13 mouse cellular contexts compared by ENCODE assay signal in the genomic region with DNA sequence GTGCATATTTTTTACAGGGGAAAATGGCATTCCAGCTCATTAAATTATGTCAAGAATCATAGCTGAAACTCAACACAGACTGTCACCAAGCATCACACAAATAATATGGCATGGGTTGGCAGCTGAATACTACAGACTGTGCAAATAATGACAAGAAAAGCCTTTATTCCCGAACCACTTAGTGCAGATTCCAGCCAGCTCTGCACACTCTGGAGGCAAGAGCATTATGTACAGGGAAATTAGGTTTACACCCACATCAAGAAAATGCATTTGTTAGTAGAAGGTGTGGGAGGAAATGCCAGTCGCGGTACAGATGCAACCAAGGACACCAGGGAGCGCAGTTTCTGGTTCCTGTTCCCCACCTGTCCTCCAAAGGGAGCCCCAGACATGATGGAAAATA.
A peak's percentile ranks its signal among the peaks of the same experiment; 100 is the strongest.
DNase-seq lines count a peak whose midpoint lies in the region; ATAC-seq and TF ChIP-seq lines count a peak whose summit lies in the region.
"Had no signal": no experiment of that assay in that cellular context is flagged by ENCODE, and none has a peak within 500 bp of the region (broad histone marks: within the 10 kb centered on the region; RNA-seq: fewer than 3 reads in every experiment).

No protein-coding gene starts in this region.

- no peaks in the 10 kb centered on the region for H3K27me3 ChIP-seq in embryonic facial prominence, embryonic 14.5 days (replicated peaks; ENCODE audit: control insufficient read depth, insufficient read depth, low read length)
- H3K27me3 ChIP-seq in embryonic facial prominence, embryonic 10.5 days (replicated peaks; ENCODE audit: low read depth, poor library complexity, severe bottlenecking): no peaks in the 10 kb centered on the region
- H3K27me3 ChIP-seq in forebrain, embryonic 15.5 days: no peaks in the 10 kb centered on the region
- no peaks in the 10 kb centered on the region for H3K27me3 ChIP-seq in midbrain, postnatal 0 days (ENCODE audit: insufficient read depth, low read length)
- H3K27me3 ChIP-seq: liver, embryonic 13.5 days had no signal

- peak; percentile 39 for TF ChIP-seq CTCF in midbrain, postnatal 0 days (IDR thresholded peaks at IDR 0.05)

- H3K4me3 ChIP-seq in embryonic facial prominence, embryonic 14.5 days (ENCODE audit: low read depth, low read length): no peak overlapping the region
- no peak overlapping the region for H3K4me3 ChIP-seq in embryonic facial prominence, embryonic 10.5 days
- H3K4me3 ChIP-seq in forebrain, embryonic 15.5 days: no peak overlapping the region
- no peak overlapping the region for H3K4me3 ChIP-seq in midbrain, postnatal 0 days (ENCODE audit: low read depth, low read length)
- H3K4me3 ChIP-seq: liver, embryonic 13.5 days had no signal

- DNase-seq in embryonic facial prominence, embryonic 14.5 days (ENCODE audit: low spot score): peak; percentile 32
- DNase-seq in embryonic facial prominence, embryonic 10.5 days (ENCODE audit: low spot score): no peak
- peak; percentile 68 for DNase-seq in layer of hippocampus, adult 9-11 months
- DNase-seq in midbrain, postnatal 0 days (ENCODE audit: low spot score): no peak
- DNase-seq in gastrocnemius, postnatal 25 days: no peak
- no peak for DNase-seq in testis, postnatal 14 days (ENCODE audit: low spot score)
- DNase-seq in kidney, adult 18-20 months: no peak
- DNase-seq: cerebellum, adult 11 months; kidney, postnatal 10 days; liver, embryonic 13.5 days; thymus, postnatal 14 days had no signal

- 69% methylated on average over 4 of the region's 4 CpGs for WGBS in embryonic facial prominence, embryonic 14.5 days
- WGBS in embryonic facial prominence, embryonic 10.5 days: 77% methylated on average over 4 of the region's 4 CpGs
- 8% methylated on average over 4 of the region's 4 CpGs for WGBS in forebrain, embryonic 15.5 days
- 60% methylated on average over 4 of the region's 4 CpGs for WGBS in midbrain, postnatal 0 days

- H3K9me3 ChIP-seq in embryonic facial prominence, embryonic 14.5 days (ENCODE audit: control insufficient read depth, low read length): no peaks in the 10 kb centered on the region
- no peaks in the 10 kb centered on the region for H3K9me3 ChIP-seq in embryonic facial prominence, embryonic 10.5 days
- H3K9me3 ChIP-seq in forebrain, embryonic 15.5 days: no peaks in the 10 kb centered on the region
- H3K9me3 ChIP-seq in midbrain, postnatal 0 days (ENCODE audit: low read length): no peaks in the 10 kb centered on the region
- H3K9me3 ChIP-seq: G1E; liver, embryonic 13.5 days had no signal

- H3K27ac ChIP-seq in embryonic facial prominence, embryonic 14.5 days (replicated peaks; ENCODE audit: low read depth, low read length): no peak overlapping the region
- no peak overlapping the region for H3K27ac ChIP-seq in embryonic facial prominence, embryonic 10.5 days (replicated peaks)
- H3K27ac ChIP-seq in forebrain, embryonic 15.5 days (replicated peaks): peak overlapping the region; percentile 82
- no peak overlapping the region for H3K27ac ChIP-seq in midbrain, postnatal 0 days (ENCODE audit: low read depth, low read length)
- H3K27ac ChIP-seq: liver, embryonic 13.5 days had no signal

- ATAC-seq in embryonic facial prominence, embryonic 14.5 days (ENCODE audit: low read depth): peak; percentile 33; the same call in 1 of the 2 replicates
- ATAC-seq in forebrain, embryonic 15.5 days (replicated peaks): peak; percentile 97
- peak; percentile 63 for ATAC-seq in midbrain, postnatal 0 days (ENCODE audit: low FRiP score)

- H3K4me2 ChIP-seq in embryonic facial prominence, embryonic 14.5 days (ENCODE audit: low read depth, low read length): no peak overlapping the region
- H3K4me2 ChIP-seq in forebrain, embryonic 15.5 days (replicated peaks): no peak overlapping the region
- no peak overlapping the region for H3K4me2 ChIP-seq in midbrain, postnatal 0 days (ENCODE audit: low read depth, low read length, poor library complexity, severe bottlenecking)
- H3K4me2 ChIP-seq: liver, embryonic 13.5 days had no signal

- H3K36me3 ChIP-seq in embryonic facial prominence, embryonic 14.5 days (ENCODE audit: control insufficient read depth, insufficient read depth, low read length): no peaks in the 10 kb centered on the region
- H3K36me3 ChIP-seq in embryonic facial prominence, embryonic 10.5 days (replicated peaks): no peaks in the 10 kb centered on the region
- H3K36me3 ChIP-seq in forebrain, embryonic 15.5 days: no peaks in the 10 kb centered on the region
- H3K36me3 ChIP-seq in midbrain, postnatal 0 days (ENCODE audit: insufficient read depth, low read length): no peaks in the 10 kb centered on the region
- H3K36me3 ChIP-seq: G1E; liver, embryonic 13.5 days had no signal

- no peaks in the 10 kb centered on the region for H3K4me1 ChIP-seq in embryonic facial prominence, embryonic 14.5 days (ENCODE audit: control insufficient read depth, insufficient read depth, low read length)
- H3K4me1 ChIP-seq in embryonic facial prominence, embryonic 10.5 days: no peaks in the 10 kb centered on the region
- H3K4me1 ChIP-seq in forebrain, embryonic 15.5 days: peaks cover 24% of the 10 kb centered on the region
- no peaks in the 10 kb centered on the region for H3K4me1 ChIP-seq in midbrain, postnatal 0 days (ENCODE audit: insufficient read depth, low read length)
- H3K4me1 ChIP-seq: liver, embryonic 13.5 days had no signal

- H3K9ac ChIP-seq in embryonic facial prominence, embryonic 14.5 days (ENCODE audit: low read depth, low read length): no peak overlapping the region
- no peak overlapping the region for H3K9ac ChIP-seq in forebrain, embryonic 15.5 days (replicated peaks)
- H3K9ac ChIP-seq in midbrain, postnatal 0 days (replicated peaks; ENCODE audit: low read length, poor library complexity, severe bottlenecking): no peak overlapping the region
- H3K9ac ChIP-seq: liver, embryonic 13.5 days had no signal

Comparison
In these comparisons a context has a peak if more than half of its experiments do, and no peak if none do; other contexts are left out.
1. DNase-seq: peak in embryonic facial prominence, embryonic 14.5 days (single experiment) and layer of hippocampus, adult 9-11 months (single experiment); none in embryonic facial prominence, embryonic 10.5 days (single experiment), midbrain, postnatal 0 days (single experiment), gastrocnemius, postnatal 25 days (single experiment), testis, postnatal 14 days (single experiment) and kidney, adult 18-20 months (single experiment).
2. ATAC-seq: peak in every context shown above with its lines; median percentile 97 in forebrain, embryonic 15.5 days; 63 in midbrain, postnatal 0 days; 33 in embryonic facial prominence, embryonic 14.5 days.